Mouse (Mus musculus) thymus, postnatal 14 days (tissue): ENCODE results near the gene Gm10226.
"Not testable (repeated sequence)": the region's sequence is repeated elsewhere in the genome, so short reads cannot be mapped to it uniquely, and the experiment has no call there.

ENCODE experiments used
- DNase-seq: peaks from one replicate; pipeline ENCODE4 v3.0.0; 2021

Gene Gm10226

DNA sequence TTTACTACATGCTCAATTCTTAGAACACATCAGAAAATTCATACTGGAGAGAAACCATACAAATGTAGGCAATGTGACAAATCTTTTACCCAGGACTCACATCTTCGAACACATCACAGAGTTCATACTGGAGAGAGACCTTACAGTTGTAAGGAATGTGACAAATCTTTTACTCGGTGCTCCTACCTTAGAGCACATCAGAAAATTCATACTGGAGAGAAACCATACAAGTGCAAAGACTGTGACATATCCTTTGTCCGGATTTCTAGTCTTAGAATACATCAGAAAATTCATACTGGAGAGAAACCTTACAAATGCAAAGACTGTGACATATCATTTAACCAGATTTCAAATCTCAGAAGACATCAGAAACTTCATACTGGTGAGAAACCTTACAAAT is at the start of gene Gm10226:
Gene Gm10226 (plus strand): TSS at position 301 of the 400 bp plus-strand sequence.
- no peak for DNase-seq

- DNase-seq = no peak
Observed at GRCm38 (mm10) chr17:21648791-21649190, 42.9 kb upstream of the Gm10226 start.

DNA sequence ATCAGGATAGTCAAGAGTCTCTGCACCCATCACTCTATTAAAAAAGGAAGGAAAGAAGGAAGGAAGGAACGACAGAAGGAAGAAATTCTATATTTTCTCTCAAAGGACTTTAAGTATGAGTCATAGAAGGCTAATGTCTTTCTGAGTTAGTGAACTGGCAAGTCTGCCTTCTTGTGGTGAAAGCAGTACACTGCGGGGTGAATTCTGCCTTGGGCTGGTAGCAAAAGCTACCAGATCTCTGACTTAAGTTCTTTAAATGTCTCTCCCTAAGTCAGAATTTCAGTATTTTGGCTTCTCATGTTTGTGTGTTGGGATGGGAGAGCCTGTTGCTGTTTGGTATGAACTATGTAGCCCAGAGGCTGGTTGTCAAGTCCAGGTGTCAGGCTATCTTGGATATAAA is 41.7 kb upstream of the Gm10226 start:
- peak; percentile 45 for DNase-seq

- peak; percentile 90 for DNase-seq
Observed at GRCm38 (mm10) chr17:21650364-21650907, 41.2 kb upstream of the Gm10226 start, which contains the start of gene Zfp983. Zfp983 (plus strand) TSS chr17:21650624.

- not testable (repeated sequence) for DNase-seq
Observed at GRCm38 (mm10) chr17:21678826-21679225, 12.8 kb upstream of the Gm10226 start.

DNA sequence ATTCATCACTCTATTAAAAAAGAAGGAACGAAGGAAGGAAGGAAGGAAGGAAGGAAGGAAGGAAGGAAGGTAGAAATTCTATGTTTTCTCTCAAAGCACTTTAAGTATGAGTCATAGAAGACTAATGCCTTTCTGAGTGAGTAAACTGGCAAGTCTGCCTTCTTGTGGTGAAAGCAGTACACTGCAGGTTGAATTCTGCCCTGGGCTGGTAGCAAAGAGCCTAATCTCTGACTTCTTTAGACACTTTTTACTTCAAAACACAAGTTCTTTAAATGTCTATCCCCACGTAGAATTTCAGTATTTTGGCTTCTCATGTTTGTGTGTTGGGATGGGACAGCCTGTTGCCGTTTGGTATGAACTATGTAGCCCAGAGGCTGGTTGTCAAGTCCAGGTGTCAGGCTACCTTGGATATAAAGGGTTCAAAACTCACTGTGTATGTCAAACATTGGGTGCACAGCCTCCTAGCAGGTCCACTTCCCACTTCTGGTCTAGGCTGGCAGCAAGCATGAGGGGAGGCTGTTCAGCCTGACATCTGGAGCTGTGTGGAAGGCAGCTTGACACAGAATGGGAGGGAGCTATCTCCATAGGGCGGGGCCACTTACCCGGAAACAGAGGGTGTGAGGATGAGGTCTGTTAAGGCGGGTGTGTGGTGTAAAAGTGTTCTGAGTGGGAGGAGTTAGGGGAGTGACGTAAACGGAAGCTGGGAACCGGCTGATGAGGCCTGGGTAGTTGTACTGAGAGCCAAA is 12.2 kb upstream of the Gm10226 start:
- peak; percentile 93 for DNase-seq

DNA sequence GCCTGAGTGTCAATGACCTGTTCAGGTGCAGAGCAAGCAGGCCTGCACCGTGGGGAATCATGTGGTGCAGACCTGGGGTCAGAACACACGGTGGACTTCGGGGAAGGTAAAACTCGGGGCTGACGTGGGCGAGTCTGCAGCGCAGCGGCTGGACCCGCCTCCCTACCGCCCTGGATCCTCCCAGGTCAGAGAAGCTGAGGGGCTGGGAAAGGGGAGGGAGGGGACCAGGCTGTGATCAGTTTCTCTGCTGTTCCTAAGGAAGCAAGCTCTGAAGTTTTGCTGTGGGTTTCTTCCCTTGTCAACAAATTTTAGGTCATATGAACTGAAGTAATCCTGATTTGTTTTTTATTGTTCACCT is 11.7 kb upstream of the Gm10226 start:
- DNase-seq = not testable (repeated sequence)

DNA sequence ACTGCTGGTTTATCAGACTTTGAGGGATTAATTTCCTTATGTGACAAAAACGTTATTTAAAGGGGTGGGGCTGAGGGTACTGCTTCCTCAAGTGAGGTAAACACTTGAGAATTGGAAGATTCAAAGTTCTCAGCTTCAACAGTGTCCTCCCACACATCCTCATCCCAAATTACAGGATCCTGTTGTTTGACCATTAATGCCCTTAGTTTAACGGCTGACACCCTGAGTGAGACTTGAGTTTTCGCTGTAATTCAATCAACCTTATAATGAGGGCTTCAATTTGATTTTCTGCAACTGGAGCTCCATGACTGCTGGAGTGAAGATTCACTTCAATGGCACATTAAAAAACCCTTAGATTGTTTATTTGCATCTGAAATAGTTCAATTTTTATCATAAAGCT is 1.7 kb downstream of the Gm10226 start:
- DNase-seq = no peak

GRCm38 (mm10) chr17:21696073-21696472 is 4.4 kb downstream of the Gm10226 start:
- DNase-seq = no peak

- DNase-seq = no peak
Observed at GRCm38 (mm10) chr17:21702281-21703240, 10.9 kb downstream of the Gm10226 start.

- DNase-seq = no peak
Observed at GRCm38 (mm10) chr17:21703414-21703813, 11.8 kb downstream of the Gm10226 start.

GRCm38 (mm10) chr17:21707343-21707996 is 15.8 kb downstream of the Gm10226 start, which contains the start of gene Zfp760:
Zfp760 (plus strand) TSS chr17:21707741.
- DNase-seq = peak; percentile 46

DNA sequence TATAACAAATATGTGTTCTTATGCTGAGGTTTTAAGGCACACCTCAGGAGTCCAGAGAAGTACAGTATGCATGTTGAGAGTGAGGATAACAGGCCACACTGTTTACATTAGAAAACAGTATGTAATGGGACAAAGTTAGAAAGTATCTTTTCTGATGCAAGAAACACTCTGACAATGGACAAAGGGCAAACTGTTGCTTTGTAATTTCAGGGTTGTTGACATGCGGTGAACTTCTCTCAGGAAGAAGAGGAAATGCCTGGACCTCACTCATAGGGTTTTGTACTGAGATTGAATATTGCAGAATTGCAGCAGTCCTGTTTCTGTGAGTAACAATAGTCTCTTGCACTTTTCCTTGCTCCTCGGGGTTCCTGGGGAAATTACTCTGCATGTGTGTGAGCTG is 16.7 kb downstream of the Gm10226 start:
- DNase-seq = no peak

DNA sequence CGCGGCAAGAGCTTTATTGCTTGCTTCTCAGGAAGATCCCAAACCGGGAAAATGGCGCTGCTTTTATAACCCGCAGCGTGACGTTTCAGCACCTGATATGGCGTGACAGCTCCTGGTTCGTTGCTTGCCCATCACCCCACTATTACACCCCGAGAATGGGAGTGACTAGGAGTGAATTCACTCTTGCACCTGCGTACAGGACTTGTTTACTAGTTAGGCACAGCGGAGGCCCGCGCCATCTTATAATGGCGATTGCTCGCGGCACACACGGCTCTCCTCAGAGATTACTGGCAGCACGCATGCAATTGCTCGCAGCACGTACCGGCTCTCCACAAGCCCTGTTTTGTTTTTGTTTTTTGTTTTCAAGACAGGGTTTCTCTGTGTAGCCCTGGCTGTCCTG is 38.8 kb downstream of the Gm10226 start, which contains the start of gene Zfp229:
Gene Zfp229 (plus strand): TSS at position 301 of the 400 bp plus-strand sequence.
- not testable (repeated sequence) for DNase-seq

GRCm38 (mm10) chr17:21733049-21733448 is 41.4 kb downstream of the Gm10226 start:
- no peak for DNase-seq

- peak; percentile 77 for DNase-seq
Observed at GRCm38 (mm10) chr17:21733529-21734031, 41.9 kb downstream of the Gm10226 start.
